Mouse (Mus musculus) retina, adult 2 months (tissue): Measurements from ENCODE around the gene Krt17.
"Not testable (repeated sequence)": the region's sequence is repeated elsewhere in the genome, so short reads cannot be mapped to it uniquely, and the experiment has no call there.

Experiments used
- DNase-seq: peaks from one replicate; pipeline ENCODE4 v3.0.0-alpha.2; 2012; ENCODE audit warnings: low read depth, low spot score

Krt17 gene

GRCm38 (mm10) chr11:100260514-100261234, at the start of gene Krt17:
Krt17 (minus strand) TSS chr11:100261029.
- no peak for DNase-seq

GRCm38 (mm10) chr11:100308672-100309071, 47.8 kb upstream of the Krt17 start:
- DNase-seq = not testable (repeated sequence)

- DNase-seq = no peak
Measured at GRCm38 (mm10) chr11:100307900-100308299, 47.1 kb upstream of the Krt17 start.

DNA sequence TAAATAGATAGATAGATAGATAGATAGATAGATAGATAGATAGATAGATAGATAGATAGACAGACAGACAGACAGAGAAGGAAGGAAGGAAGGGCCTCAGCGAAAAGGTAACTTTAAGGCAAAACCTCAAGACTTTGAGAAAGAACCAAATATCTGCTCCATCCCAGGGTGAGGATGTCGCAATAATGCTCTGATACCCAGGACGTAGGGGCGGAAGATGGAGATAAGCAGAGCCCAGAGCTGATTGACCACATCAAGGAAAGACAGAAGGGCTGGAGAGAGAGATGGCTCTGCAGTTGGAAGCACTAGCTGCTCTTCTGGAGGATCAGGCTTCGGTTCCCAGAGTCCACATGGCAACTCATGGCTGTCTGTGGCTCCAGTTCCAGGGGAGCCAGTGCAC, 40.5 kb upstream of the Krt17 start:
- DNase-seq = no peak

GRCm38 (mm10) chr11:100300293-100300692, 39.5 kb upstream of the Krt17 start:
- DNase-seq = peak; percentile 57

DNA sequence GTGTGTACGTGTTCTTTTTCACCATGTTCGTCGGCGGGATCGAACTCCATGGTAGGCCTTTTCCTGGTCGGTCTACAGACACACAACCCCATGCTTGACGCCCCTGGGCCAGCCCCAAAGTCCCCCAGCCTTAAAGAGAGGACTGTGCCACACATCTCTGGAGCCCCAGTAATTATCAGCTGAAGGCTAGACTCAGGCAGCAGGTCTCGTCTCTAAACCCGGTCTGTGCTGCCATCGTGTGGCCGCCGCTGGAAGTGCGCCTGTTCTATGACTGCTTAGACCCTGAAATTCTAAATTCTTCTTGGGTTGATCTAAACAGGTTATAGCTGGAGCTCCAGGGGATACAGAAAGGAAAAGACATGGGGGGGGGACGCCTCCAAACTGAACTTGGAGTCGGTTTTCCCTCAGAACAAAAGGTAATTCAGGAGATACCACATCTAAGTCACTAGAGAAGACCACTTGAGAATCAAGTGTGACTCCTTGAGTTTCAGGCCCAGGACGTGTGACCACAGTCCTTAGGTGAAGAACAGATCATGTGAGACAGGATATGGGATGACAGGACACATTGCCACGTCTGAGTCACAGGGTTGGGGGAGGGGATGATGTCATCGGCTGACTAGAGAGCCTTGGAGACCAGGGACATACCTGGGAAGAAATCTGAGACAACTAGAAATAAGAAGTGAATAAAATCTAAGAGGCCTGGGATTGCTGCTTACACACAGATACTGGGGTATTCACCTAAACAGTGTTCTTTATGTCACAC, 37.6 kb upstream of the Krt17 start:
- peak; percentile 40 for DNase-seq

DNA sequence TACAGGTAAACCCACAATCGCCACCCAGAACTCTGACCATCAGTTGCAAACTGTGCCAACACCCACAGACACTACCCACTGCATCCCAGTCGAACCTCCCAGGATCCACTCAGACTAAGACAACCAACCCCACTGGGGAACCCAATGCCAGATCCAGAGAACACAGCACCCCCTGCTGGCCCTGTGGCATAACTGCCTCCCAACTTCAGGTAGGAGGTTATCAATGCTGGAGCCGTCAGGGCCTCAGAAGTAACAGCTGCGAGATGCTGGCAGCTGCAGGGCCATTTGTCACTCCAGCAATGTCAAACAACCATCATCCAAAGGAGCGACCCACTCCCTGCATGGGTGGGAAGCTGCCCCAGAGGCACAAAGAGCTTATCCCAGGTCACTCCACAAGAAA, 37.0 kb upstream of the Krt17 start:
- no peak for DNase-seq

DNA sequence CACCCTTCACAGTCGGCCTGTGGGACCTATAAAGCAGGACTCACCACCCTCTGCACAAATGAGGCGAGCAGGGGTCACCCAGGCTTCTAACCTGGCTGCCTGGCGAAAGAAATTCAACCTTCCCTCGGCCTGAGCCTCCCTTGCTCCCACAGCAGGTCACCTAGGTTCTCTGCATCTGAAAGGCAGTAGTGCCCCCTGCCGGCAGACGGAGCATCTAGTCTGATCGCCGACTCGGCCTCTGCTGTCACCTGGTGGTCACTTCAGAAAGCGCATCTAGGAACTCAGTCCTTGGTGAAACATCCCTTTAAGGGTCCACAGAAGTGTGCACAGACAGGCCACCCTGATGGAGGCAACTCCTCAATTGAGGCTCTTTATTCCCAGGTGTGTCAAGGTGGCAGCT, 34.5 kb upstream of the Krt17 start:
- DNase-seq = peak; percentile 69

DNA sequence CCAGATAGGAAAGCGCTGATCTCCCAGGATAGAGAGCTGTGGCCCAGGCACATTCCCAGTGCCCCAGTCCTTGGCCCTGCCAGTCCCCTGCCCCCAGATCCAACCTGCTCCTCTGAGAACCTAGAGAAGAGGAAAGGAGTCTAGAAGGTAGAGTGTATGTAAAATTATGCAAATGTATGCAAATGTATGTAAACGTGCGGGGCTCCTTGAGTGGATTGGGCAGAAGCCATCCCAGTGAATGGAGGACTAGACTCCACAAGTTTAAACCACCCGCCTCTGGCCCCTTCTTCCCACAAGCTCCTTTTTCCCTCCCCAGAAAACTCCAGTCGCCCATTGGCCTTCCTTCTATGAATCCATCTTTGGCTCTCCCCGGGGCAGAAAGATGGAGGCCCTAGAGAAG, 32.1 kb upstream of the Krt17 start:
- DNase-seq = no peak

DNA sequence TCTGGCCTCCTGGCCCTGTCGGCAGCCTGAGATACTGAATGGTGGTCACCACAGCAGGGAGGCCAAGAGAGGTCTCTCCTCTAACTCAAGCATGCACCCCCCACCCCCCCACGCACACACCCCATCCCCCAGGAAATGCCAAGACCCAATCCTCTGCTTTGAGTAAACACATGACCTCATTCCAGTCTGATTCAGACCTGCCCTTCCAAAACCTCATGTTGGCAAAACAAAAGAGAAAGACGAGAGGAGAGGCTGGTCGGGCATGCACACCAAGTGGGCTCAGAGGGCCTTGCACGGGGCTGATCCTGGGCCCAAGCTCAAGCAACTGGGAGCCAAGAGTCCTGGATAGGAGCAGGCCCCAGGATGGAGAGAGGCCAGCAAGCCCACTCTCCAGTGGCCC, 29.4 kb upstream of the Krt17 start:
- DNase-seq = no peak

- DNase-seq = no peak
Measured at GRCm38 (mm10) chr11:100288942-100289341, 28.1 kb upstream of the Krt17 start.

DNA sequence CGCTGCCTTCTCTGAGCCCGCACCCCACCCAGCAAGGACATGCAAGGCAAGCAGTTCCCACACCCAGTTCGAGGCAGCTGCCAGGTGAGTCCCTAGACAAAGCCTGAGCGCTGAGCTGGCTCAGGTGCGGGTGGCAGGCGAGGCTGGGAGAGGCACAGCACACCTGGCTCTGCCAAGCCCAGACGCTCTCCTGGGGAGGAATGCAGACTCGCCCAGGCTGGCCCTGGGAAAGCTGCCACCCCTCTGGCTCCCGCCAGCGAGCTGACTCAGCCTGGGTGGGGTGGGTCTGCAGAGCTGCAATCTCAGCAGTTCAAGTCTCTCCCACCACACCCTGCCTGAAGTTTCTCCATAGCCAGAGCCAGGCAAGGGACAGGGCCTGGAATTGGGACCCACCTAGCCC, 26.2 kb upstream of the Krt17 start:
- no peak for DNase-seq

DNA sequence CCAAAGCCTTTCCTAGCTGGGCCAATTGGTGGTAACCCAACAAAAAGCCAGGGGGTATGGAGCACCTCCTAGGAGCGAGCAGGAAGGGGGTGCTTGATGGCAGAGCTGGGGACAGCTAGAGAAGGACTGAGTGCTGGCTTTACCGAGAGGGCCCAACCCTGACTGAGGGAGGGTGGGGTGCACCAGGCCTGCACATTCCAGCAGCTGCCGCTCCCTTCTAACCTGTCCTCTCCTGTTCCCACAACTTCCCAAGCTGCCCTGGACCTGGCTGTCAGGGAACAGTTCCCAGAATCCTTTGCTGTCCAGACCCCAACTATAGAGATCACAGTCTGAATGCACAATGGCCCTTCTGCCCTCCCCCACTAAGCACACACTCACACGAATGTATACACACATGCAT, 24.2 kb upstream of the Krt17 start:
- DNase-seq = no peak

GRCm38 (mm10) chr11:100282549-100282948, 21.7 kb upstream of the Krt17 start:
- DNase-seq = peak; percentile 45

- DNase-seq = peak; percentile 69
Measured at GRCm38 (mm10) chr11:100281596-100282544, 21.0 kb upstream of the Krt17 start.

GRCm38 (mm10) chr11:100278759-100279158, 17.9 kb upstream of the Krt17 start:
- no peak for DNase-seq

DNA sequence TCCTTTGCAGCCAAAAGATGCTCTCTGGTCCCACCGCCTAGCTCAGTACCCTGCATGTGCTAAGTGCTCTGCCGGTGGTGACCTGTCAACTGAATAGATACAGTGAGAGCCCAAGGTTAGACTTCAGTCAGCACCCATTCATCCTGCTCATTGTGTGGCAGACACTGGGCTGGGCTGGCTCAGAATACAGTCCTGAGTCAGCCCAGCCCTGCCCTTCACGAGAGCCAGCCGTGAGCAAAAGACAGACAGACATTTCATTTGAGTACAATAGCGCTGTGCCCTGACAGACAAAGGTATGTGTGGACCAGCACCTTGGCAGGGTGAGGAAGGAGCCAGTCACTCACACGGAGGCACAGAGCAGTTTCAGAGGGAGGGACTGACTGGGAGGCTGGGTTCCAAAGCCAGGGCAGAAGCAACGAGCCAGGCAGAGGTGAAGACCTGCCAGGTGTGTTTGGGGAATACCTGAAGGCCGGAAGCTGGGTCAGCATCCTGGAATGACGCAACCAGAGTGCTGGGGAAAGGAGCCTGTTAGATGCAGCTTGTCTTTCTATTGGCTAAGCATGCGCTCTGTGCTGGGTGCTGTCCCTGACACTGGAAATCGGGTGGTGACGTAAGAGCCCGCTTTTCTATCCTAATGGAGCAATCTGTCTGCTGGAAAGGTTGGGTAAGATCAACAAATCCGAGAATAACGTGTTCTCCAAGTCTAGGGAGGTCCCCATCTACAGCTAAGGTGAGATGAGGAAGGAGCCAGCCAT, 17.1 kb upstream of the Krt17 start:
- no peak for DNase-seq

GRCm38 (mm10) chr11:100275466-100275865, 14.6 kb upstream of the Krt17 start:
- no peak for DNase-seq

DNA sequence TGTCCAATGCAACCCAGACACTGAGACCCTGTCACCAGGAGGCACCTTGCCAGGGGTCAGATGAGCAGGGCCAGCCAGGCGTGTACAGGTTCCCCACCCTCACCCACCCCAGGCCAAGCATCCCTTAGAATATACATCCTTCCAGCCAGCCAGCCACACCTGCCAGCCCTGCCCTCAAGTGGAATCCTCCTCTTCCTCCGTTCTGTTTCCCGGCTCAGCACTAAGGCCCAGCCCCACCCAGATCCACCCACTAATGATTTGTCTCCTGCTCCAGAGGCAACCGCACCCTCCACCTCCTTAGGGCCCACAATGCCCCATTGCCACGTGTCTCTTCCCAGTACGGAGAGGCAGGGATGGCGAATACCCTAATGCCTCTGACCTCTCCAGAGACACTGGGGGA, 13.9 kb upstream of the Krt17 start:
- no peak for DNase-seq

- no peak for DNase-seq
Measured at GRCm38 (mm10) chr11:100271878-100272277, 11.0 kb upstream of the Krt17 start.

DNA sequence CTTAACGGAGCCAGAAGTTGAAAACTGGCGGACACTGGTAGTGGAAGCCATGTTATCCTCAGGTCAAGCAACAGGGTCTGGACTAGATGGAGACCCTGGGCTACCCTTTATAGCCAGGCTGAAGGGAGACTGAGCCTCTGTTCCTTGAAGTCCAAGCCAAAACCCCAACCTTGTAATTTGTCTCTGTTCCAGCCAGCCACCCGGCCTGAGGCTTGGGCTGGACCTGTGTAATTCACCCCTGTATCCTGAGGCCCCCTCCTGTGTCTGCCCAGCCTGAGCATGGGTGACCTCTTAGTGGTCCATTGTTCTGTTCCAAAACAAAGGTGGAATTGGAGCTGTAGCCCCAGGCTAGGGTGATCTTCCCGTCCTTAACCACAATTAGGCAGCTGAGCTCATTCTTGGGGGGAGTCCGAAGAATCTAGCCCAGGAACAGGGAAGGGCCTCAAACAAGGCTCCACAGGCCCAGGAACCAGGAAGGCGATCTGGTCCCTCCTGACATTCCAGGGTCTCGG, 9.0 kb upstream of the Krt17 start, which contains the start of gene Krt42:
TSS of gene Krt42 (minus strand) at position 51 of the 512 bp plus-strand sequence.
- no peak for DNase-seq
